Mouse (Mus musculus): Measurements from ENCODE around the gene Camta2. TPM values are rescaled to one million over a fixed set of nuclear protein-coding genes. Genes with fewer than 3 reads are reported as not detected.
A peak's percentile ranks its signal among the peaks of the same experiment; 100 is the strongest.

The Camta2 gene
- polyA plus RNA-seq, 1 experiment from 2014 or later: 26.3 TPM

DNA sequence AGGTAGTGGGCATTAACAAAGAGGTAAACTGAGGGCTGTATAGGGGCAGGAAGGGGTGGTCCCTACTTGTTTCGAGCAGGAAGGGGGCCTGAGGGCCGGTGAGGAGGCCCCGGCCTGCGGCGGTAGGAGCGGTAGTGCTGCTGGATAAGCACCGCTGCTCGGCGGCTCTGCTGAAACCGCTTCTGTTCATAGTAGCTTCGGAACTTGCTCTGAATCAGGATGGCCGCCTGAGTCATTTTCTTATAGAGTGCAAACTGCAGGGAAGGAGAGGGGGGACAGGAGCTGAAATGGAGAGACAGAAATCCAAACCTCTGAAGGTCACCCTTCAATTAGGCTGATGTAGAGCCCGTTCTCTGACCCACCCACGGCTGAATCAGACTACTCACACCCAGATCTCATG lies 17.4 kb downstream of the Camta2 start:
- peak overlapping the region; percentile 97 for H3K27ac ChIP-seq (ENCODE audit: low read depth, low read length)
- peaks cover 18% of the 10 kb centered on the region for H3K4me1 ChIP-seq (ENCODE audit: control insufficient read depth, insufficient read depth, low read depth, low read length)
- H3K36me3 ChIP-seq (ENCODE audit: control insufficient read depth, insufficient read depth, low read length): peaks cover 5% of the 10 kb centered on the region; the same call in 1 of the 2 replicates
- no peaks in the 10 kb centered on the region for H3K27me3 ChIP-seq (replicated peaks; ENCODE audit: control insufficient read depth, insufficient read depth, low read length)
- peak overlapping the region; percentile 64 for H3K4me3 ChIP-seq (ENCODE audit: low read length)
- H3K9ac ChIP-seq (ENCODE audit: low read depth, low read length): peak overlapping the region; percentile 79
- 38% methylated on average over 14 of the region's 14 CpGs for WGBS
- H3K4me2 ChIP-seq (ENCODE audit: low read length): peak overlapping the region; percentile 86
- no peak for ATAC-seq
- H3K9me3 ChIP-seq (ENCODE audit: control insufficient read depth, low read length): no peaks in the 10 kb centered on the region

- Histone ChIP-seq H3K4me3 (ENCODE audit: low read length) (peak overlapping the region; percentile 64), H3K9me3 (ENCODE audit: control insufficient read depth, low read length) (no peaks in the 10 kb centered on the region), H3K4me2 (ENCODE audit: low read length) (peak overlapping the region; percentile 86), H3K27me3 (replicated peaks; ENCODE audit: control insufficient read depth, insufficient read depth, low read length) (no peaks in the 10 kb centered on the region), H3K36me3 (ENCODE audit: control insufficient read depth, insufficient read depth, low read length) (peaks cover 7% of the 10 kb centered on the region; the same call in 1 of the 2 replicates), H3K27ac (ENCODE audit: low read depth, low read length) (peak overlapping the region; percentile 97), H3K9ac (ENCODE audit: low read depth, low read length) (peak overlapping the region; percentile 79), H3K4me1 (ENCODE audit: control insufficient read depth, insufficient read depth, low read depth, low read length) (peaks cover 18% of the 10 kb centered on the region)
- under 1% methylated on average over 31 of the region's 31 CpGs for WGBS
- peak; percentile 38 for ATAC-seq
Observed at GRCm38 (mm10) chr11:70669582-70670345, 18.1 kb downstream of the Camta2 start.

DNA sequence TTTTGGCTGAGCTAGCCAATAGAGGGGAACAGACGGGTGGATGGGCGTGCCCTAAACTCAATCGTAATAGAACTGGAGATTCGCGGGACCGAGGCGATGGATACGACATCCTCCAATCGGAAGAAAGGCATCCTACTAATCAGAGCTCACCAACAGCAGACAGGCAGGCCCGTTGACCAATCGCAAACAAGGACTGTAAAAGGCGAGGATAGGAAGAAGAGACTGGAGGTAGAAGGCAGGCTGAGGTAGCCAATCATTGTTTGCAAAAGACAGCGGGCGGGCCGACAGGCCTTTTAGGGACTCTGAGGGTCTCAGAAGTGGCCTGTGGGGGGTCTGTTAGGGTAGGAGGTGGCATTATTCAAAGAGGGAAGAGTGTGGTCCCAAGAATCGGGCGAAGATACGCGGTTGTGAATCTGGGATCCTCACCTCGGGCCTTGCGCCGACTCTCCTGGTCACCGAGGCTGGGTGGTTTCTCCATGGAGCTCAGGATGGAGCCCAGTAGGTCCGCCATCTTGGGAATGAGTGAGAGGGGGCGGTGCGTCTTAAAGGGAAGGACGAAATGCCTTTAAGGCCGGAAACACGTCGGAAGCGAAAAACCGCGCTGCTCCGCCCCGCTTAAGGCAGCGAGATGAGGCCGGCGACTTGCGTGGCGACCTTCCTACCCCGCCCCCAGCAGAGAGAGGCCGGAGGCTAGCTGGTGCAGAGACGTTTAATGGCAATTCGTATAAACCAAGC lies 19.0 kb downstream of the Camta2 start, which contains the start of gene Spag7:
Spag7 (minus strand) TSS at position 646 of the 735 bp plus-strand sequence.
- peak; percentile 96 for ATAC-seq
- H3K4me3 ChIP-seq (ENCODE audit: low read length): peak within 1 kb of the TSS; percentile 64
- H3K4me2 ChIP-seq (ENCODE audit: low read length): peak within 1 kb of the TSS; percentile 94
- 0% methylated on average over 44 of the region's 44 CpGs for WGBS
- peak within 1 kb of the TSS; percentile 79 for H3K9ac ChIP-seq (ENCODE audit: low read depth, low read length)
- peaks cover 18% of the 10 kb centered on the region for H3K4me1 ChIP-seq (ENCODE audit: control insufficient read depth, insufficient read depth, low read depth, low read length)
- peaks cover 11% of the 10 kb centered on the region for H3K36me3 ChIP-seq (ENCODE audit: control insufficient read depth, insufficient read depth, low read length)
- H3K27me3 ChIP-seq (replicated peaks; ENCODE audit: control insufficient read depth, insufficient read depth, low read length): no peaks in the 10 kb centered on the region
- no peaks in the 10 kb centered on the region for H3K9me3 ChIP-seq (ENCODE audit: control insufficient read depth, low read length)
- H3K27ac ChIP-seq (ENCODE audit: low read depth, low read length): peak within 1 kb of the TSS; percentile 97

DNA sequence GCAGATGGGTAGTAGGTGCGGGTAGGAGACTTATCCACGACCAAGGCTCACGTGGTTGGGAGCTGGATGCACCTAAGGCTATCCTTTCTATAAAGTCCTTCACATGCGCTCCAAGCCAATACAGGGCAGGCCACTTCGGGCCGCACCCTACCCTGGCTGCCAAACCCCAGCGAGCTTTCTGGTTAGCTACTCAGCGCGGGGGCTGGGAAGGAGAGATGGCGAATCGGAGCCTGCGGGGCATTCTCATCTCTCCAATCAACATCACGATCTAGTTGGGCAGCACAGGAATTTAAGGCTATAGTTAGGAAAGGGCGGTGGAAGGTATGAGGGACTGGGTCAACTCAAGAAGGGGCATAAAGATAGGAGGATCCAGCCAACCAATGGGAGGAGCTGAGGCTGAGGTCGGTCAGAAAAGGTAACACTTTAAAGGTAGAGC lies 19.6 kb downstream of the Camta2 start:
- Histone ChIP-seq H3K27ac (ENCODE audit: low read depth, low read length) (peak overlapping the region; percentile 88), H3K36me3 (ENCODE audit: control insufficient read depth, insufficient read depth, low read length) (peaks cover 11% of the 10 kb centered on the region), H3K4me1 (ENCODE audit: control insufficient read depth, insufficient read depth, low read depth, low read length) (peaks cover 18% of the 10 kb centered on the region), H3K9me3 (ENCODE audit: control insufficient read depth, low read length) (no peaks in the 10 kb centered on the region), H3K4me2 (ENCODE audit: low read length) (peak overlapping the region; percentile 94), H3K27me3 (replicated peaks; ENCODE audit: control insufficient read depth, insufficient read depth, low read length) (no peaks in the 10 kb centered on the region), H3K4me3 (ENCODE audit: low read length) (peak overlapping the region; percentile 64), H3K9ac (ENCODE audit: low read depth, low read length) (peak overlapping the region; percentile 72)
- ATAC-seq: no peak
- under 1% methylated on average over 15 of the region's 15 CpGs for WGBS

DNA sequence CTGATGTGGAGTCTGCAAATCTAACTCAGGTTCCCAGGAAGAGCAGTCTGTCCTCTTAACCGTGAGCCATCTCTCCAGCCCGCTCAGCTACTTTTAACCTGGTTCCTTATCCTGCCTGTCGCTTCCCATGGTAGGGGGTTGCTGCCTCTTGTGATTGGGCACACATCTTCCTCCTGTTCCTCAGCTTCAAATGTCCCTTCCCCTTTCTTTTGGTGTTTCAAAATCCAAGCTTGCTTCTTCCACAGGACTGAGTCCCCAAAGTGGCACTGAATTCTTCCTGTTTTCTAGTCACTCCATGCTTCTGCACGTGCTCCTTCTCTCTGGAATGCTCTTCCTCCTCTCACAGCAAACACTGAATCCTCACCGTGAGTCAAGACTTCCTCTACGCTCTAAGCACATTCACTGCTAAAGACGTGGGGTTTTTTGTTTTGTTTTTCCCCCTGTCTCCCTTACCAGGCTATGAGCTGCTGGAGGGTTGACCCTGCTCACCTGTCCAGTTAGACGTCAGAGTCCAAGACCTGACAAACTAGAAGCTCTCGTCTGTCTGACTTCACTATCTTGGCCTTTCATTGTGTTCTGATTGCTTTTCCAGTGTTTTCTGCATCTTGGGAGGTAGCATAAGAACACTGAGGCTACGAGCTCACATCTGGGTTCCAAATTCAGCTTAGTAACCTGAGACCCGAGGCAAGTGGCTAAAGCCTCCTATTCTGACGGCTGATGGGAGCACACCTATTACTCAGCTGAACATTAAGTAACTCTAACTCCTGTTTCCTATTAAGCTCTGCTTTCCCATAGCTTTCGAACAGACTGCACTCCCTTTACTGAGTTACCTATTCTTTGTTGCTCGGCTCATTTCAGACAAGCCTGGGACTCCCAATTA lies 20.4 kb downstream of the Camta2 start:
- no peak for ATAC-seq
- Histone ChIP-seq H3K4me3 (ENCODE audit: low read length) (peak overlapping the region; percentile 64), H3K27me3 (replicated peaks; ENCODE audit: control insufficient read depth, insufficient read depth, low read length) (no peaks in the 10 kb centered on the region), H3K36me3 (ENCODE audit: control insufficient read depth, insufficient read depth, low read length) (peaks cover 13% of the 10 kb centered on the region), H3K27ac (ENCODE audit: low read depth, low read length) (no peak overlapping the region; the same call in 1 of the 2 replicates), H3K4me2 (ENCODE audit: low read length) (peak overlapping the region; percentile 94), H3K4me1 (ENCODE audit: control insufficient read depth, insufficient read depth, low read depth, low read length) (peaks cover 18% of the 10 kb centered on the region), H3K9ac (ENCODE audit: low read depth, low read length) (no peak overlapping the region; the same call in 1 of the 2 replicates), H3K9me3 (ENCODE audit: control insufficient read depth, low read length) (no peaks in the 10 kb centered on the region)
- WGBS: 80% methylated on average over 14 of the region's 14 CpGs

DNA sequence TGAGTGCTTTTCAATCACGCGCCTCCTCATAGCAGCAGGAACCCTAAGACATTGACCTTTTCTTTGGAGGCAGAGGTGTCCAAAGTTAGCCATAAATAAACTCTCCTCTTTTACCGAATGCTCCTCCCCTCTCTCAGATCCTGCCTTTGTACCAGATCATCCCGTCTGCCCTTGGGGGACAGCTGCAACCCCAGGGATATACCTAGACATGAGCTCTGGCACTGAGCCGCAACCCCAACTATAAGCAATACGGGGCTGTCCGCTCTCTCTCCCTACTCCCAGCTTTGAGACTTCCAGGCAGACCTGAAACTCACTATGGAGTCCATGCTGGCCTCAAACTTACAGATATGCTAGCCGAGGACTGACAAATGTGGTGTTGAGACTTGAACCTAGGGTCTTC lies 21.2 kb downstream of the Camta2 start:
- 94% methylated on average over 8 of the region's 8 CpGs for WGBS
- Histone ChIP-seq H3K4me1 (ENCODE audit: control insufficient read depth, insufficient read depth, low read depth, low read length) (peaks cover 18% of the 10 kb centered on the region), H3K27ac (ENCODE audit: low read depth, low read length) (no peak overlapping the region), H3K27me3 (replicated peaks; ENCODE audit: control insufficient read depth, insufficient read depth, low read length) (no peaks in the 10 kb centered on the region), H3K36me3 (ENCODE audit: control insufficient read depth, insufficient read depth, low read length) (peaks cover 18% of the 10 kb centered on the region), H3K4me3 (ENCODE audit: low read length) (no peak overlapping the region), H3K4me2 (ENCODE audit: low read length) (no peak overlapping the region), H3K9ac (ENCODE audit: low read depth, low read length) (no peak overlapping the region), H3K9me3 (ENCODE audit: control insufficient read depth, low read length) (no peaks in the 10 kb centered on the region)
- ATAC-seq: no peak

GRCm38 (mm10) chr11:70664741-70665140 lies 23.2 kb downstream of the Camta2 start:
- no peak for ATAC-seq
- H3K27me3 ChIP-seq (replicated peaks; ENCODE audit: control insufficient read depth, insufficient read depth, low read length): no peaks in the 10 kb centered on the region
- peaks cover 7% of the 10 kb centered on the region for H3K4me1 ChIP-seq (ENCODE audit: control insufficient read depth, insufficient read depth, low read depth, low read length)
- H3K36me3 ChIP-seq (ENCODE audit: control insufficient read depth, insufficient read depth, low read length): peaks cover 18% of the 10 kb centered on the region
- no peaks in the 10 kb centered on the region for H3K9me3 ChIP-seq (ENCODE audit: control insufficient read depth, low read length)
- no peak overlapping the region for H3K9ac ChIP-seq (ENCODE audit: low read depth, low read length)
- no peak overlapping the region for H3K27ac ChIP-seq (ENCODE audit: low read depth, low read length)
- no peak overlapping the region for H3K4me2 ChIP-seq (ENCODE audit: low read length)
- no peak overlapping the region for H3K4me3 ChIP-seq (ENCODE audit: low read length)
- 93% methylated on average over 9 of the region's 9 CpGs for WGBS

DNA sequence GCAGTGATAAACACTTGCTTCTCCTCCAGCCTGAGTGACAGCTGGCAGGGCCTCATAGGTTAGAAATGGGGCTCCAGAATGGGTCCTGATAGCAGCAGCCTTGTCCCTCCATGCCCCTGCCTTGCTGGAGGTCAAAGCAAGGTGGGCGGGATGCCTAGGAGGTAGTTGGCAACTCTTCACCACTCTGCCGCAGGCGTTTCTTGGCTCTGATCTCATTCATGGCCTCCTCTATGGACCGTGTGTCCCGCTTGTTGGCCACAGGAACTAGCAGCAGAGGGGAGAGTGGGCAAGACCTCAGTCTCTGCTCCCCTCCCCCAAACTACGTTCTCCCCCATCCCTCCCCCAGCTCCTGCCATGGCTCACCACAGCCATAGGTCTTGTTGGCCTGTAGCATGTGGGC lies 23.9 kb downstream of the Camta2 start:
- no peak overlapping the region for H3K27ac ChIP-seq (ENCODE audit: low read depth, low read length)
- ATAC-seq: no peak
- H3K9ac ChIP-seq (ENCODE audit: low read depth, low read length): no peak overlapping the region
- H3K4me2 ChIP-seq (ENCODE audit: low read length): no peak overlapping the region
- no peaks in the 10 kb centered on the region for H3K9me3 ChIP-seq (ENCODE audit: control insufficient read depth, low read length)
- peaks cover 7% of the 10 kb centered on the region for H3K4me1 ChIP-seq (ENCODE audit: control insufficient read depth, insufficient read depth, low read depth, low read length)
- no peak overlapping the region for H3K4me3 ChIP-seq (ENCODE audit: low read length)
- H3K36me3 ChIP-seq (ENCODE audit: control insufficient read depth, insufficient read depth, low read length): peaks cover 18% of the 10 kb centered on the region
- no peaks in the 10 kb centered on the region for H3K27me3 ChIP-seq (replicated peaks; ENCODE audit: control insufficient read depth, insufficient read depth, low read length)
- WGBS: 91% methylated on average over 6 of the region's 6 CpGs

Data from hindbrain, embryonic 16.5 days (tissue).